Comparison of ENCODE assay signal across 13 mouse cellular contexts in genomic region chr2:131773691-131774090, GRCm38 (mm10).
"Had no signal": no experiment of that assay in that cellular context is flagged by ENCODE, and none has a peak within 500 bp of the region (broad histone marks: within the 10 kb centered on the region; RNA-seq: fewer than 3 reads in every experiment).

No protein-coding gene starts in this region.

- H3K4me3 ChIP-seq: limb, embryonic 12.5 days; midbrain, embryonic 10.5 days; myocyte; neural tube, embryonic 15.5 days had no signal

- H3K27ac ChIP-seq: limb, embryonic 12.5 days; liver, embryonic 14.5 days; midbrain, embryonic 10.5 days; neural tube, embryonic 15.5 days; stomach, postnatal 0 days had no signal

- DNase-seq: kidney, adult 2 months; lung, adult 2 months; lung, postnatal 10 days; lung, postnatal 4 days; midbrain, embryonic 14.5 days; thymus, adult 18-20 months; thymus, postnatal 25 days had no signal
